Mouse (Mus musculus): ENCODE data around the gene Kif24.

Gene Kif24

GRCm38 (mm10) chr4:41353265-41353664 lies 111.4 kb downstream of the Kif24 start:
- ChIA-PET POLR2A (interaction anchor here in 2 of 4 experiments (0.6 to 6.6 kb wide), 12 partner anchors 12 to 637 kb away, joined by 3 to 52 read pairs (median 4); partner anchors contain the start of genes Dcaf12 (in 1 of the 2) and Ubap2 (in 1 of the 2)), CTCF (interaction anchor here in 2 of 4 experiments (0.7 to 1.0 kb wide), 2 partner anchors 11 to 12 kb away, joined by 3 read pairs; no protein-coding TSS in a partner anchor)

DNA sequence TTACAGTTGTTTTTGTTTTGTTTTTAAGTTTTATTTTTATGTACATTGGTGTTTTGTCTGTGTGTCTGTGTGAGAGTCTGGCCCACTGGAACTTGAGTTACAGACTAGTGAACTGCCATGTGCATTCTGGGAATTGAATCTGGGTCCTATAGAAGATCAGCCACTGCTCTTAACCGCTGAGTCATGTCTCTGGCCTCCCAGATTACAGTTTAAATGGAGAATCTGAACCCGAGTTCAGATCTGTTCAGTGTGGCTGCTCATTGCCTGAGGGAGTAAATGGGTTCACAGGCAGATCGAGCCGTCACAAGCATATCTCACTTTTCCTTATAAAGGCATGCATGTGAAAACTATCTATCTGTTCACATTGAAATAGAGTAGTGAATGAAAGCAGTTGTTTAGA lies 111.9 kb downstream of the Kif24 start:
- ChIA-PET CTCF (interaction anchor here in 1 of 4 experiments (1.0 kb wide), 1 partner anchor 12 kb away, joined by 3 read pairs; no protein-coding TSS in a partner anchor), POLR2A (interaction anchor here in 2 of 4 experiments (0.7 to 6.6 kb wide), 8 partner anchors 12 to 80 kb away, joined by 3 to 52 read pairs (median 4); no protein-coding TSS in a partner anchor)

DNA sequence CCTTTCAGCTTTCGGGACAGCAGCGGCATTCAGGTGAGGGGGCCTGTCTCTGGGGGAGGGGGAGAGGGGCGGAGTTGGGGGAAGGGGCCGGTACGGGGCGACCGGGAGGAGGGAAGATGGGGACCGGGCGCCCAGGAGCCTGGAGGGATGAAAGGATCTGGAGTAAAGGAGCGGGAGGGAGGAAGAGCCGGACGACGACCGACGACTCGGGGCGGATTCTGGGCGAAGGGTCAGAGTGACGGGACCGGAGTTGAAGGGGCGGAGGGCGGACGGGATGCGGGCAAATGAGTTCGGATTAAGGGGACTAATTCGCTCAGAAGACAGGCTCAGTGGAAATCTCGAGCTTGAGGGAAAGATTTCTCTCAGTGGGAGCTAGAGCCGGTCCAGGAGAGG lies 115.5 kb downstream of the Kif24 start:
- POLR2A ChIA-PET: interaction anchor here in 3 of 4 experiments (0.5 to 3.2 kb wide), 79 partner anchors 9 to 452 kb away, joined by 3 to 36 read pairs (median 5); partner anchors contain the start of genes Dcaf12 (in 3 of the 3), Ubap2 (in 3 of the 3), Aqp3 (in 1 of the 3) and Bag1 (in 1 of the 3)
- CTCF ChIA-PET: interaction anchor here in 2 of 4 experiments (0.5 to 1.3 kb wide), 12 partner anchors 10 to 297 kb away, joined by 3 to 8 read pairs (median 3); partner anchors contain the start of genes Dnaic1 (in 1 of the 2) and Fam219a (in 1 of the 2)

GRCm38 (mm10) chr4:41348584-41349198 lies 116.0 kb downstream of the Kif24 start, which contains the start of gene Ubap1:
Gene Ubap1, plus strand, starts transcription at chr4:41348996.
- POLR2A ChIA-PET: interaction anchor here (0.5 to 3.2 kb wide), 87 partner anchors 9 to 667 kb away, joined by 3 to 36 read pairs (median 5); partner anchors contain the start of genes Dcaf12 (in 3 of the 4), Ubap2 (in 3 of the 4), Aqp3 (in 1 of the 4) and Bag1 (in 1 of the 4)
- CTCF ChIA-PET: interaction anchor here in 3 of 4 experiments (0.5 to 1.3 kb wide), 15 partner anchors 10 to 361 kb away, joined by 3 to 8 read pairs (median 3); partner anchors contain the start of genes Dnaic1 (in 1 of the 3) and Fam219a (in 1 of the 3)

DNA sequence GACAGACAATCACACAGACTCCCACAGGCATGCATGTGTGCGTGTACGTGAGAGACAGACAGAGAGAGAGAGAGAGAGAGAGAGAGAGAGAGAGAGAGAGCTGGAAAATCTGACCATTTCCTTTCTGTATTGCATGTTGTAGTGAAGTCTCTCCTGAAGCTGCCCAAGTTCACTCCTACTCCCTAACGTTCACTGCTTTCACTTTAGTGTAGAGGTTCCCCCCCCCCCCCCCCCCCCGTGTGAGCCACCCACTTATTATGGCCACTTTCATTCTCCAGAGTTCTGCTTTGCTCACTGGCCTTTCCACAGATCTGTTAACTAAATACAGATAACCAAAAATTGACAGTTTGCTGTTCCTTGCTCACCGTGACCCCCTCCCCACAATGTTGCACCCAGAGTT lies 116.8 kb downstream of the Kif24 start:
- ChIA-PET CTCF (interaction anchor here in 1 of 4 experiments (0.6 kb wide), 1 partner anchor 16 kb away, joined by 4 read pairs; no protein-coding TSS in a partner anchor), POLR2A (interaction anchor here in 3 of 4 experiments (0.7 to 3.2 kb wide), 14 partner anchors 9 to 667 kb away, joined by 3 to 36 read pairs (median 8); partner anchors contain the start of genes Dcaf12 (in 2 of the 3), Ubap2 (in 2 of the 3), Dnaic1 (in 1 of the 3) and Fam219a (in 1 of the 3))

GRCm38 (mm10) chr4:41346011-41346410 lies 118.7 kb downstream of the Kif24 start:
- POLR2A ChIA-PET: no interaction called here
- CTCF ChIA-PET: no interaction called here

DNA sequence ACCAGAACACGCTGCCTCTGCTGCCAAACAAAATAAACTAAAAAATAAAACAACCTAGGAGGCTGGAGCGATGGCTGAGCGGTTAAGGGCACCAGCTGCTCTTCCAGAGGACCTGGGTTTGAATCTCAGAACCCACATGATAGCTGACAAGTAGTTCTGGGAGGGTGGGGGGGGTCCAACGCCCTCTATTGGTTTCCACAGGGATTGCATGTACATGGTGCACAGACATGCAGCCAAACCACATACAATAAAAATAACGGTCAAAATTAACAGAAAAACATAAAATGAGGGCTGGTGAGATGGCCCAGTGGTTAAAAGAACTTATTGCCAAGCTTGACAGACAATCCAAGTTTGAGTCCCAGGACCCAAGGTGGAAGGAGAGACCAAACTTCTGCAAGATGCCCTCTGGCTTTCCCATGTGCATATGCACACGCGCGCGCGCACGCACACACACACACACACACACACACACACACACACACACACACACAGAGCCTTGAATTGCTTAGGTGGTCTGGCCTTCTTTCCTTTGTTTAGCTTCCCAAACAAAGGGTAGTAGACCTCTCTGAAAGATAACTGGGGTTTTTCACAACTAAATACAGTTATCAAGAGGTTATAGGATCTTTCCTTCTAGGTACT lies 123.7 kb downstream of the Kif24 start:
- CTCF ChIA-PET: interaction anchor here in 2 of 4 experiments (0.5 to 0.8 kb wide), 5 partner anchors 11 to 292 kb away, joined by 3 to 6 read pairs (median 3); no protein-coding TSS in a partner anchor
- POLR2A ChIA-PET: interaction anchor here in 2 of 4 experiments (0.5 to 5.4 kb wide), 10 partner anchors 8 to 142 kb away, joined by 3 to 23 read pairs (median 3); partner anchors contain the start of gene Ubap1 (in 1 of the 2)

Measured in embryonic stem cell, embryonic (primary cell).